Mouse (Mus musculus) bone marrow, adult 2 months (tissue): ENCODE results near the gene Gm21970.

Source experiments
- CTCF ChIP-seq: fragments of 200-500 bp; IDR thresholded peaks from 2 replicates; pipeline ENCODE4 v1.5.1; 2011; ENCODE audit warnings: low read length, control low read depth; ENCODE audit not compliant: control insufficient read depth, insufficient read depth
- POLR2A ChIP-seq: fragments of 200-500 bp; IDR thresholded peaks from 2 replicates; pipeline ENCODE4 v1.6.1; 2011; ENCODE audit warnings: low read depth, mild to moderate bottlenecking, control low read depth, low read length, borderline replicate concordance; ENCODE audit not compliant: control insufficient read depth

GRCm38 (mm10) chr16:91395633-91396392, 4.3 kb downstream of the Gm21970 start:
- TF ChIP-seq POLR2A (no peak), CTCF (no peak)
